Mouse (Mus musculus) ES-CJ7 (cell line): Measurements from ENCODE around the gene Arfgef2.

Experiments used
- DNase-seq: peaks from one replicate; pipeline ENCODE4 v3.0.0; 2011; ENCODE audit warnings: low read depth, low spot score

Arfgef2 gene

GRCm38 (mm10) chr2:166905711-166906522 lies 100.5 kb downstream of the Arfgef2 start, which contains the start of gene Cse1l:
Gene Cse1l, plus strand, starts transcription at chr2:166906040.
- peak; percentile 97 for DNase-seq

GRCm38 (mm10) chr2:166906523-166907182 lies 101.3 kb downstream of the Arfgef2 start:
- DNase-seq: peak; percentile 35

DNA sequence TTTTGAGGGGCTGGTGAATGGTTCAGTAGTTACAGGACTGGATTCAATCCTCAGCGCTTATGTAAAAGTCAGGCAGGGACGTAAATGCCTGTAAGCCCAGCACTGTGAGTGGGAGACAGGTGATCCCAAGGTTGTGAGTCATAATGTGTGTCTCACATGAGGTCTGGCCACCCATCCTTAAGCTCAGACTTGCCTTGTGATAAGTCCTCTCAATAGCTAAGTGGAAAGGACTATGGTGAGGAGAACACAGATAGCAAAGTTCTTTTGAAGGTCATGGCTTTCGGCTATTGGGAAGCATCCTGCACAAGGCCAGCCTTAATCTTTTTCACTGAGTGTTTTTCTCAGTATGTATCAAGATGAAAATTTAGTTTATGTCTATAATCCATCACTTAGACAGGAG lies 104.3 kb downstream of the Arfgef2 start:
- DNase-seq: no peak

GRCm38 (mm10) chr2:166910536-166910935 lies 105.1 kb downstream of the Arfgef2 start:
- no peak for DNase-seq

DNA sequence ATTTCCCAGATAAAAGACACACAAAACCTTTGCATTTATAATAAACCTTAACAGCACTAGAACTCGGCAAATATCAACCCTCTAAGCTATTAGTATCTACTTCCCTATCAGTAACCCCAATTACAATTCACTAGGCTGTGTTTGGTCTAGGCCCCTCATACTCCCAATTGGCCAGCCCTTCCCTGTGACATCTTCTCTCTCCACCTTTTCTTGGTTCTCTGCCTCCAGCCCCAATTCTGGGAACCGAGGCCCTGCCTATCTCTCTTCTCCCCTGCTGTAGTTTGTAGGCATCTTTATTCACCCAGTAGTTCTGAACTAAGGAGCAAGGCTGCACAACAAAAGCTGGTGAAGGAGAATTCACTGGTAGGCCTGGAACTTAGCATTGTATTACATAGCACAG lies 118.6 kb downstream of the Arfgef2 start:
- DNase-seq: no peak

- DNase-seq: no peak
These were observed 128.6 kb downstream of the Arfgef2 start for GRCm38 (mm10) chr2:166933943-166934342.

- DNase-seq: no peak
These were observed 129.0 kb downstream of the Arfgef2 start for GRCm38 (mm10) chr2:166934416-166934815.

- no peak for DNase-seq
These were observed 130.2 kb downstream of the Arfgef2 start for GRCm38 (mm10) chr2:166935582-166935981.

DNA sequence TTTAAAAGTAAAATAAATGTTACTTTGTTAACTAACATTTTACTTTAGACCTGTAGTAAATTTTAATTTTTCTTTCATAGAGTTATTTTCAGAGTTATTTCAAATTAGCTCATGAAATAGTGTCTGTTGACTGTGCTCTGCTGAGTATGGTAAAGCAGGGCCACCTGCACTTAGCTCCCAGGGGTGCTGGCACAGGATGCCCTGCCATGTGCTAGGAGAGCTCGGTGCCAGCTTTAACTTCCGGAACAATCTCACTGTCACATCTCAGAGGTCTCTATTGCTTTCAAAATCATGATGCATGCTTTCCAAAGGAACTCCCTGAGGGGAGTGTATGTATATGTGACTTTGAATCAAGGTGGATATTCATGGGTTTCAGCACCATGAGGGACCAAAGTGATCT lies 130.8 kb downstream of the Arfgef2 start:
- no peak for DNase-seq

DNA sequence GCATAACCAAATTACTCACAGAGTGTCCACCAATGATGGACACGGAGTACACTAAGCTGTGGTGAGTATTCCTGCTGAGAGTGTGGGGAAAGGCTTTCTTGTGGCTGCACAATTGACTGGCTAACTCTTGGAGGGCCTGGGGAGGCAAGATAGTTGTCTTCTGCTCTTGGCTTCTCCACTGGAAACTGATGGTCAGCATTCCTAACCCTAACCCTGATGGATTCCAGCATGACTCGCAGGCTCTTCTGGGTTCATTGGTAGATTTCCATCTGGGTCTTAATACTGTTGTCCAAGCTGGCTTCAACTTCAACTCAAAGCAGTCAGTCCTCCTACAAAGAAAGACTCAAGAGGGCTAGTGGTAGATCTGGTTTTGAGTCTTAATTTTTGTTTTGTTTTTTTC lies 137.8 kb downstream of the Arfgef2 start:
- DNase-seq: no peak

DNA sequence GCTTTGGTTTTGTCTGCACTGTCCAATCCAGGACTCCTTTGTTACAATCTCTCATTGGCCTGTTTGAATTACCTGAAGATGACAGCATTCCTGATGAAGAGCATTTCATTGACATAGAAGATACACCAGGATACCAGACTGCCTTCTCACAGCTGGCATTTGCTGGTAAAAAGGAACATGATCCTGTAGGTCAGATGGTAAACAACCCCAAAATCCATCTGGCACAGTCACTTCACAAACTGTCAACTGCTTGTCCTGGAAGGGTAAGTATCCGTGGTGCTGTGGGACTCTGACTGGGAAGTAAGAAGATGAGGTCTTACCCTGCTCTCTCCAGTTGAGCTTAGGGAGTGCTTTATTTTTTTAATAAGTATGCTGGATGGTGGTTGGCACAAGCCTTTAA lies 139.0 kb downstream of the Arfgef2 start:
- no peak for DNase-seq

GRCm38 (mm10) chr2:166945456-166945855 lies 140.1 kb downstream of the Arfgef2 start:
- DNase-seq: peak; percentile 43
